Mouse (Mus musculus): Measurements from ENCODE around the gene Abca17.
A peak's percentile ranks its signal among the peaks of the same experiment; 100 is the strongest.

The Abca17 gene

GRCm38 (mm10) chr17:24350926-24351759 lies at the start of gene Abca17:
Gene Abca17 (minus strand): TSS chr17:24351068.
- peak; percentile 33 to 53 for DNase-seq

GRCm38 (mm10) chr17:24394456-24394855 lies 43.6 kb upstream of the Abca17 start:
- no peak for DNase-seq

GRCm38 (mm10) chr17:24393527-24393926 lies 42.7 kb upstream of the Abca17 start:
- no peak for DNase-seq

GRCm38 (mm10) chr17:24391149-24391548 lies 40.3 kb upstream of the Abca17 start:
- peak; percentile 28 to 50 for DNase-seq

GRCm38 (mm10) chr17:24389865-24390264 lies 39.0 kb upstream of the Abca17 start:
- peak; percentile 59 to 75 for DNase-seq

GRCm38 (mm10) chr17:24388711-24389110 lies 37.8 kb upstream of the Abca17 start:
- no peak for DNase-seq

GRCm38 (mm10) chr17:24383789-24384188 lies 32.9 kb upstream of the Abca17 start:
- DNase-seq, result no peak

- DNase-seq, result no peak
Measured at GRCm38 (mm10) chr17:24378496-24378895, 27.6 kb upstream of the Abca17 start.

GRCm38 (mm10) chr17:24375886-24376285 lies 25.0 kb upstream of the Abca17 start:
- no peak for DNase-seq

- DNase-seq, result no peak
Measured at GRCm38 (mm10) chr17:24375094-24375712, 24.3 kb upstream of the Abca17 start.

GRCm38 (mm10) chr17:24365863-24366262 lies 15.0 kb upstream of the Abca17 start:
- DNase-seq, result no peak

GRCm38 (mm10) chr17:24364461-24364860 lies 13.6 kb upstream of the Abca17 start:
- DNase-seq, result peak; percentile 62 to 63

- DNase-seq, result no peak
Measured at GRCm38 (mm10) chr17:24362527-24362926, 11.7 kb upstream of the Abca17 start.

GRCm38 (mm10) chr17:24361291-24361690 lies 10.4 kb upstream of the Abca17 start:
- DNase-seq, result no peak

GRCm38 (mm10) chr17:24360841-24361240 lies 10.0 kb upstream of the Abca17 start:
- DNase-seq, result no peak

GRCm38 (mm10) chr17:24359903-24360302 lies 9.0 kb upstream of the Abca17 start:
- no peak for DNase-seq

GRCm38 (mm10) chr17:24359006-24359405 lies 8.1 kb upstream of the Abca17 start:
- DNase-seq, result no peak

GRCm38 (mm10) chr17:24355284-24355683 lies 4.4 kb upstream of the Abca17 start:
- DNase-seq, result no peak

GRCm38 (mm10) chr17:24353960-24354359 lies 3.1 kb upstream of the Abca17 start:
- no peak for DNase-seq

GRCm38 (mm10) chr17:24352370-24353194 lies 1.7 kb upstream of the Abca17 start:
- no peak for DNase-seq

GRCm38 (mm10) chr17:24351760-24352357 lies 991 bp upstream of the Abca17 start, which contains the start of gene Abca3:
Gene Abca3 (plus strand): TSS chr17:24351950.
- peak; percentile 97 to 99 for DNase-seq

- DNase-seq, result no peak
Measured at GRCm38 (mm10) chr17:24349176-24349575, 1.7 kb downstream of the Abca17 start.

- DNase-seq, result no peak
Measured at GRCm38 (mm10) chr17:24346831-24347230, 4.0 kb downstream of the Abca17 start.
